Mouse (Mus musculus) liver, embryonic 11.5 days (tissue): Measurements from ENCODE around the gene Gimap5. TPM values are rescaled to one million over a fixed set of nuclear protein-coding genes. Genes with fewer than 3 reads are reported as not detected.

Experiments
- ATAC-seq: fragments of 200-750 bp; cut with Nextera tagmentation; replicated peaks from 2 replicates; pipeline ENCODE4 v1.8.0; 2017; ENCODE audit warnings: moderate number of reproducible peaks, mild to moderate bottlenecking, moderate TSS enrichment, moderate library complexity; ENCODE audit not compliant: low FRiP score
- DNase-seq: peaks from one replicate; pipeline ENCODE4 v3.0.0-alpha.2; 2017; ENCODE audit warnings: low spot score
- H3K27ac ChIP-seq: fragments of 300-500 bp; sonication (generic); 2 replicates; pipeline ENCODE4 v1.5.1; 2014; ENCODE audit warnings: mild to moderate bottlenecking, low read depth, low read length, control low read depth
- H3K27me3 ChIP-seq: fragments of 300-500 bp; sonication (generic); replicated peaks from 2 replicates; pipeline ENCODE4 v1.6.1; 2014; ENCODE audit warnings: low read length, mixed read lengths; ENCODE audit not compliant: control insufficient read depth, insufficient read depth
- H3K36me3 ChIP-seq: fragments of 300-500 bp; sonication (generic); 2 replicates; pipeline ENCODE4 v1.6.1; 2014; ENCODE audit warnings: mild to moderate bottlenecking, low read length, moderate library complexity, mixed read lengths; ENCODE audit not compliant: control insufficient read depth, insufficient read depth
- H3K4me1 ChIP-seq: fragments of 300-500 bp; sonication (generic); replicated peaks from 2 replicates; pipeline ENCODE4 v1.6.1; 2014; ENCODE audit warnings: low read length, mixed read lengths; ENCODE audit not compliant: control insufficient read depth, insufficient read depth
- H3K4me2 ChIP-seq: fragments of 300-500 bp; sonication (generic); 2 replicates; pipeline ENCODE4 v1.6.1; 2014; ENCODE audit warnings: mild to moderate bottlenecking, control low read depth, moderate library complexity
- H3K4me3 ChIP-seq: fragments of 300-500 bp; sonication (generic); 2 replicates; pipeline ENCODE4 v1.5.1; 2014; ENCODE audit warnings: low read depth, low read length, control low read depth
- H3K9ac ChIP-seq: fragments of 300-500 bp; sonication (generic); 2 replicates; pipeline ENCODE4 v1.6.1; 2014; ENCODE audit warnings: low read depth, low read length, control low read depth
- H3K9me3 ChIP-seq: fragments of 300-500 bp; sonication (generic); 2 replicates; pipeline ENCODE4 v1.6.1; 2016; ENCODE audit warnings: low read length, inconsistent platforms, mixed read lengths; ENCODE audit not compliant: control insufficient read depth
- WGBS: fragments of 180-500 bp; shearing (Covaris S2); extraction: QIAGEN DNeasy Blood & Tissue Kit; methylation state at CpG from one replicate; pipeline ENCODE4 v1.1.7; 2014; 5-methylcytosine and 5-hydroxymethylcytosine counted together
- polyA plus RNA-seq: library from polyadenylated mRNA; unstranded; fragments of >200 nt; fragmentation: Nextera tagmentation; extraction: Ambion mirVana; gene quantifications from 2 replicates; pipeline ENCODE4 v1.2.1, GENCODE M21; 2014

The Gimap5 gene
- polyA plus RNA-seq, 1 experiment from 2014 or later: 4.0 TPM

DNA sequence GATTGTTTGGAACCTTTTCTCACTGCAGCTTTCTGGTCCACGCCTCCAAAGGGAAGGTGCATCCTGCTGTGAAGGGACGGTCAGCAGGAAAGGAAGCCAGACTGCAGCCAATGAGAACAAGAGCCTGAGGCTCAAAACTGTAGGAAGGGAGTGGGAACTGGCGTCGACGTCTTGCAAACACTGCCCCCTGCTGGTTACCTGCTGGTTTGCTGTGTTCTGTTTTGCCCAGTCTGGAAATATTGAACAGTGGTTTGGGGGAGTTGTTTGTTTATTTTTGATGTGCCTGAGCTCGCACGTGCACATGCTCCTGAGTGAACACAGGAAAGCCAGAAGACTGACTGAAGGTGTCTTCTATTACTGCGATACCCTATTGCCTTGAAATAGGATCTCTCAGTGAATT, 26.0 kb downstream of the Gimap5 start:
- no peak; the same call in 1 of the 2 replicates for ATAC-seq
- Histone ChIP-seq H3K4me3 (no peak overlapping the region), H3K9me3 (no peaks in the 10 kb centered on the region), H3K4me1 (no peaks in the 10 kb centered on the region), H3K4me2 (no peak overlapping the region), H3K27me3 (no peaks in the 10 kb centered on the region), H3K36me3 (no peaks in the 10 kb centered on the region), H3K9ac (no peak overlapping the region), H3K27ac (no peak overlapping the region)
- 8% methylated on average over 8 of the region's 8 CpGs for WGBS
- DNase-seq: peak; percentile 61

GRCm38 (mm10) chr6:48784406-48784805, 38.4 kb downstream of the Gimap5 start:
- H3K9ac ChIP-seq: no peak overlapping the region
- H3K9me3 ChIP-seq: no peaks in the 10 kb centered on the region
- 96% methylated on average over 1 of the region's 1 CpGs for WGBS

GRCm38 (mm10) chr6:48785189-48785588, 39.2 kb downstream of the Gimap5 start:
- Histone ChIP-seq H3K4me1 (no peaks in the 10 kb centered on the region), H3K4me2 (no peak overlapping the region), H3K4me3 (no peak overlapping the region), H3K9me3 (no peaks in the 10 kb centered on the region), H3K9ac (no peak overlapping the region), H3K36me3 (no peaks in the 10 kb centered on the region), H3K27me3 (no peaks in the 10 kb centered on the region), H3K27ac (no peak overlapping the region)
- 77% methylated on average over 1 of the region's 1 CpGs for WGBS
- DNase-seq (no peak), ATAC-seq (no peak)

More at GRCm38 (mm10) chr6:48784406-48784805, 38.4 kb downstream of the Gimap5 start:
- Histone ChIP-seq H3K27ac (no peak overlapping the region), H3K4me2 (no peak overlapping the region), H3K4me1 (no peaks in the 10 kb centered on the region), H3K4me3 (no peak overlapping the region), H3K27me3 (no peaks in the 10 kb centered on the region), H3K36me3 (no peaks in the 10 kb centered on the region)
- no peak for ATAC-seq
- DNase-seq: no peak

DNA sequence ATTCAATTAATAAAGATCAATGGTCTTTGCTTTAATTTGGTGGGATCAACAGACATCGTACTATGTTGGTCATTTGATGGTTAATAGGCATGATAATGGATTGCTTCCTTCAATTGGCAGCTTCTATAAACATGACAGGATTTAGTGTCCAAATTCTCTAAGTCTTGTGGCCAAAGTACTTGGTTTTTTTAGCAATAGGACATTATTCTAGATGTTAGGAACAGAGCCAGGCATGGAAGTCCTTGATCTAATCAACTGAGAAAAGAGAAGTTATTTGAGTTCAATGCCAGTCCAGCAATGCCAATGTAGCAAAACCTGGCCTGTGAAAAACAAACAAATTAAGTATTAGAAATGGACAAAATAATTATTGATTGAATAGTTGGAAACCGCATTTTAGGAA, 39.6 kb downstream of the Gimap5 start:
- DNase-seq (no peak), ATAC-seq (no peak)
- H3K36me3 ChIP-seq: no peaks in the 10 kb centered on the region
- H3K27ac ChIP-seq: no peak overlapping the region
- WGBS: 86% methylated on average over 2 of the region's 2 CpGs
- H3K4me3 ChIP-seq: no peak overlapping the region
- H3K4me2 ChIP-seq: no peak overlapping the region
- H3K9me3 ChIP-seq: no peaks in the 10 kb centered on the region
- no peak overlapping the region for H3K9ac ChIP-seq
- H3K27me3 ChIP-seq: no peaks in the 10 kb centered on the region
- H3K4me1 ChIP-seq: no peaks in the 10 kb centered on the region

GRCm38 (mm10) chr6:48787867-48788266, 41.9 kb downstream of the Gimap5 start:
- no peak for ATAC-seq
- H3K9ac ChIP-seq: no peak overlapping the region
- H3K4me2 ChIP-seq: no peak overlapping the region
- 62% methylated on average over 2 of the region's 2 CpGs for WGBS
- no peaks in the 10 kb centered on the region for H3K36me3 ChIP-seq
- H3K9me3 ChIP-seq: no peaks in the 10 kb centered on the region
- no peaks in the 10 kb centered on the region for H3K4me1 ChIP-seq
- H3K27ac ChIP-seq: no peak overlapping the region
- no peak overlapping the region for H3K4me3 ChIP-seq
- DNase-seq: no peak
- no peaks in the 10 kb centered on the region for H3K27me3 ChIP-seq

DNA sequence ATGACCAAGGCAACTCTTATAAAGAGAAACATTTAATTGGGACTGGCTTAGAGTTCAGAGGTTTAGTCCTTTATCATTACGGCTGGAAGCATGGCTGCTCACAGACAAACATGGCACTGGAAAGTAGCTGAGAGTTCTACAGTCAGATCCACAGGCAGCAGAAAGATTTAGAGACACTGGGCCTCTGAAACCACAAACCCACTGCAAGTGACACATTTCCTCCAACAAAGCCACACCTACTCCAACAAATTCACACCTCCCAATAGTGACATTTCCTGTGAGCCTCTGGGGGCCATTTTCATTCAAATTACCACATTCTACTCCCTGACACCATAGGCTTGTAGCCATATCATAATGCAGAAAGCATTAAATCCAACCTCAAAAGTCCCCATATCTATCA, 55.9 kb downstream of the Gimap5 start:
- Histone ChIP-seq H3K4me3 (no peak overlapping the region), H3K27me3 (no peaks in the 10 kb centered on the region), H3K36me3 (no peaks in the 10 kb centered on the region), H3K9me3 (no peaks in the 10 kb centered on the region), H3K4me2 (no peak overlapping the region), H3K4me1 (no peaks in the 10 kb centered on the region), H3K27ac (no peak overlapping the region), H3K9ac (no peak overlapping the region)
- no peak for DNase-seq
- ATAC-seq: no peak
- WGBS: 62% methylated on average over 1 of the region's 1 CpGs

DNA sequence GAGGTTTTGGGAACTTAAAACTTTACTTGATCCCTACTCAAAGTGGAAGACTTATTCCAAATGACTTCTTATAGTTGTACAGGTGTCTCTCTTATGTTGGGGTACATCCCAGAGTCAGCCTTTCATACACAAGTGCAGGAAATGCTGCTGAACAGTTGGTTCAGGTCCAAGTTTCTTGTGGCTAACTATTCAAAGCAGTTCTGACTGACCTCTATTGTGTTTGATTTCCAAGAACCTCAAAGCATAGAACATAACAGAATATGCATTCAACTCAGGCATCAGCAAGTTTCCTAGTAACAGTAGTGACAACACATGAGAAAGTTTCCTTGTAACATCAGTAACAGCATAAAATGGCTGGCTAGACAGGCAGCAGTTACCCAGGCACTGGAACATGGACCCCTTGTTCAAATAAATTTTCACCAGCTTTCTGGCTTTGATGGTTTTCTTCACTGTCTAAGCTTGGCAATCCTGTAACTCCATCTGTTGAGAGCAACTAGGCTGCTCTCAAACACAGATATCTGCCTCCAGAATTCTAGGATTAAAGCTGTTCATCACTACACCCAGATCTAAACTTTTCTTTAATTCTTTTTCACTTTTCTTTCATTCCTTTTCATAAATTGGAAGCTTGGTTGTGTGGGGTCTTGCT, 57.5 kb downstream of the Gimap5 start:
- Histone ChIP-seq H3K4me1 (no peaks in the 10 kb centered on the region), H3K27me3 (no peaks in the 10 kb centered on the region), H3K4me3 (no peak overlapping the region), H3K4me2 (no peak overlapping the region), H3K9me3 (no peaks in the 10 kb centered on the region), H3K27ac (no peak overlapping the region), H3K9ac (no peak overlapping the region), H3K36me3 (no peaks in the 10 kb centered on the region)
- no peak for DNase-seq
- ATAC-seq: no peak

Other genes with a start within 250 kb of the Gimap5 start
- gene Atp6v0e2, start 208.6 kb upstream of the Gimap5 start, polyA plus RNA-seq: 4.2 and 5.6 TPM in 2 replicates
- gene Lrrc61, start 191.4 kb upstream of the Gimap5 start, polyA plus RNA-seq: 4.6 and 4.9 TPM in 2 replicates
- 9.0 and 9.7 TPM in 2 replicates for gene Rarres2, start 173.4 kb upstream of the Gimap5 start, polyA plus RNA-seq
- not detected in 2 replicates for gene Gm45021, start 156.6 kb upstream of the Gimap5 start, polyA plus RNA-seq
- 20.0 and 20.1 TPM in 2 replicates for gene Repin1, start 152.3 kb upstream of the Gimap5 start, polyA plus RNA-seq
- not detected in 2 replicates for gene Gm44965, start 152.3 kb upstream of the Gimap5 start, polyA plus RNA-seq
- 2.7 and 3.3 TPM in 2 replicates for gene Zfp775, start 144.1 kb upstream of the Gimap5 start, polyA plus RNA-seq
- gene AI854703, start 119.4 kb upstream of the Gimap5 start, polyA plus RNA-seq: 0.40 and 0.45 TPM in 2 replicates
- gene Gimap8, start 99.0 kb upstream of the Gimap5 start, polyA plus RNA-seq: 0.32 and 1.1 TPM in 2 replicates
- gene Gimap9, start 70.1 kb upstream of the Gimap5 start, polyA plus RNA-seq: 14.5 and 17.9 TPM in 2 replicates
- 21.8 and 23.5 TPM in 2 replicates for gene Gimap4, start 61.6 kb upstream of the Gimap5 start, polyA plus RNA-seq
- 18.0 and 18.6 TPM in 2 replicates for gene Gimap6, start 38.0 kb upstream of the Gimap5 start, polyA plus RNA-seq
- 0.77 and 2.2 TPM in 2 replicates for gene Gm28053, start 27.6 kb upstream of the Gimap5 start, polyA plus RNA-seq
- gene Gimap7, start 27.6 kb upstream of the Gimap5 start, polyA plus RNA-seq: not detected in 2 replicates
- gene Gimap1, start 7.1 kb upstream of the Gimap5 start, polyA plus RNA-seq: 14.1 and 15.4 TPM in 2 replicates
- gene Gimap3, start 24.7 kb downstream of the Gimap5 start, polyA plus RNA-seq: 0.08 TPM in 1 of 2 replicates, not detected in the other
- 56.6 and 66.1 TPM in 2 replicates for gene Tmem176a, start 94.7 kb downstream of the Gimap5 start, polyA plus RNA-seq
- gene Tmem176b, start 95.3 kb downstream of the Gimap5 start, polyA plus RNA-seq: 105 and 118 TPM in 2 replicates
- gene Aoc1, start 126.7 kb downstream of the Gimap5 start, polyA plus RNA-seq: not detected in 2 replicates
- not detected in 2 replicates for gene 1600015I10Rik, start 183.7 kb downstream of the Gimap5 start, polyA plus RNA-seq
- not detected in 2 replicates for gene Doxl2, start 228.8 kb downstream of the Gimap5 start, polyA plus RNA-seq
- not detected in 2 replicates for gene Svs1, start 240.7 kb downstream of the Gimap5 start, polyA plus RNA-seq